Mouse (Mus musculus) left cerebral cortex, postnatal 10 days (tissue): ENCODE results near the gene Exd2. TPM values are rescaled to one million over a fixed set of nuclear protein-coding genes. Genes with fewer than 3 reads are reported as not detected.
"Not testable (repeated sequence)": the region's sequence is repeated elsewhere in the genome, so short reads cannot be mapped to it uniquely, and the experiment has no call there.

Experiments used
- DNase-seq, 2 experiments: peaks; one replicate each; pipeline ENCODE4 v3.0.0; 2021 to 2022; ENCODE audit warnings: low spot score in 2 of 2, mixed read lengths in 1 of 2; ENCODE audit errors: extremely low spot score in 1 of 2
- intact Hi-C: fragments of 180-260 bp; cut with DNase I; formaldehyde crosslinking; loops from one replicate; pipeline ENCODE4 v1.15.1; 2025
- total RNA-seq, 2 experiments: library from RNA; stranded (reverse); gene quantifications; 2 replicates each; pipeline ENCODE4 v1.2.3; 2021

Gene Exd2
- total RNA-seq: 10 to 100 TPM; 91.3 to 97.4 TPM

- intact Hi-C loops: no loop called here
- peak; percentile 88 to 93 for DNase-seq
These were observed at the start of gene Exd2 for GRCm38 (mm10) chr12:80462942-80463651. Gene Exd2 (plus strand): TSS chr12:80463095.

GRCm38 (mm10) chr12:80415100-80415499, 47.8 kb upstream of the Exd2 start:
- DNase-seq: no peak

GRCm38 (mm10) chr12:80427683-80428082, 35.2 kb upstream of the Exd2 start:
- DNase-seq: no peak
- intact Hi-C loops: no loop called here

More at GRCm38 (mm10) chr12:80415100-80415499, 47.8 kb upstream of the Exd2 start:
- intact Hi-C loops: no loop called here

- intact Hi-C loops: no loop called here
These were observed 29.6 kb upstream of the Exd2 start for GRCm38 (mm10) chr12:80433266-80433665.

GRCm38 (mm10) chr12:80434601-80434960, 28.3 kb upstream of the Exd2 start:
- intact Hi-C loops: no loop called here
- DNase-seq: no peak

More at GRCm38 (mm10) chr12:80433266-80433665, 29.6 kb upstream of the Exd2 start:
- peak in 1 of 2 experiments; percentile 20 for DNase-seq

GRCm38 (mm10) chr12:80434961-80435691, 27.8 kb upstream of the Exd2 start:
- intact Hi-C loops: no loop called here

GRCm38 (mm10) chr12:80435887-80436286, 27.0 kb upstream of the Exd2 start:
- intact Hi-C loops: loop anchor here (2.0 kb wide), 1 partner anchor 29 kb away; no protein-coding TSS in a partner anchor

More at GRCm38 (mm10) chr12:80434961-80435691, 27.8 kb upstream of the Exd2 start:
- DNase-seq: peak; percentile 53 to 86

GRCm38 (mm10) chr12:80436336-80436976, 26.4 kb upstream of the Exd2 start, which contains the start of gene Dcaf5:
Gene Dcaf5 (minus strand): TSS chr12:80436601.
- intact Hi-C loops: loop anchor here (2.0 kb wide), 1 partner anchor 30 kb away; no protein-coding TSS in a partner anchor
- peak; percentile 60 to 89 for DNase-seq

More at GRCm38 (mm10) chr12:80435887-80436286, 27.0 kb upstream of the Exd2 start:
- DNase-seq: no peak

- intact Hi-C loops: loop anchor here (2.0 kb wide), 1 partner anchor 30 kb away; no protein-coding TSS in a partner anchor
- DNase-seq: no peak
These were observed 25.7 kb upstream of the Exd2 start for GRCm38 (mm10) chr12:80437051-80437675.

GRCm38 (mm10) chr12:80440957-80441356, 21.9 kb upstream of the Exd2 start:
- intact Hi-C loops: no loop called here
- no peak for DNase-seq

GRCm38 (mm10) chr12:80444525-80445109, 18.3 kb upstream of the Exd2 start:
- intact Hi-C loops: no loop called here
- no peak for DNase-seq

- no peak for DNase-seq
- intact Hi-C loops: no loop called here
These were observed 9.4 kb upstream of the Exd2 start for GRCm38 (mm10) chr12:80453506-80453905.

GRCm38 (mm10) chr12:80458033-80458432, 4.9 kb upstream of the Exd2 start:
- DNase-seq: no peak
- intact Hi-C loops: no loop called here

GRCm38 (mm10) chr12:80462292-80462896, 501 bp upstream of the Exd2 start:
- peak in 1 of 2 experiments; percentile 27 for DNase-seq
- intact Hi-C loops: not testable (repeated sequence)

- intact Hi-C loops: no loop called here
- peak in 1 of 2 experiments; percentile 22 for DNase-seq
These were observed 873 bp downstream of the Exd2 start for GRCm38 (mm10) chr12:80463666-80464269.

GRCm38 (mm10) chr12:80470206-80470605, 7.3 kb downstream of the Exd2 start:
- intact Hi-C loops: no loop called here

GRCm38 (mm10) chr12:80471926-80472325, 9.0 kb downstream of the Exd2 start:
- intact Hi-C loops: no loop called here

More at GRCm38 (mm10) chr12:80470206-80470605, 7.3 kb downstream of the Exd2 start:
- DNase-seq: no peak

GRCm38 (mm10) chr12:80473731-80474130, 10.8 kb downstream of the Exd2 start:
- intact Hi-C loops: no loop called here
- no peak for DNase-seq

More at GRCm38 (mm10) chr12:80471926-80472325, 9.0 kb downstream of the Exd2 start:
- no peak for DNase-seq
